Mouse (Mus musculus) colon, adult 2 months (tissue): ENCODE data around the gene Osgep. TPM values are rescaled to one million over a fixed set of nuclear protein-coding genes. Genes with fewer than 3 reads are reported as not detected.

Experiments used
- polyA plus RNA-seq: library from polyadenylated mRNA; depleted of rRNA; stranded (reverse); fragments of >200 nt; gene quantifications from 2 replicates; pipeline ENCODE4 v1.2.3, GENCODE M21; 2012; rRNA removed

Gene Osgep
- 105 and 129 TPM in 2 replicates for polyA plus RNA-seq

GRCm38 (mm10) chr14:50924281-50925064 is at the start of gene Osgep, which contains the start of gene Apex1:
Osgep (minus strand) TSS chr14:50924893.
Apex1 (plus strand) TSS chr14:50924968.

GRCm38 (mm10) chr14:50955942-50956508 is 31.3 kb upstream of the Osgep start, which contains the start of gene Pnp2:
Pnp2 (plus strand) TSS chr14:50955992.

GRCm38 (mm10) chr14:50943932-50944667 is 19.4 kb upstream of the Osgep start, which contains the start of gene Gm49342:
Gm49342 (plus strand) TSS chr14:50944517.

GRCm38 (mm10) chr14:50930754-50931492 is 6.2 kb upstream of the Osgep start, which contains the start of the genes Pip4p1 and Pnp:
Pip4p1 (minus strand) TSS chr14:50930856.
Pnp (plus strand) TSS chr14:50931082.

GRCm38 (mm10) chr14:50897374-50897765 is 27.3 kb downstream of the Osgep start, which contains the start of gene Klhl33:
Klhl33 (minus strand) TSS chr14:50897507.

GRCm38 (mm10) chr14:50869889-50870804 is 54.5 kb downstream of the Osgep start, which contains the start of gene Tep1:
Tep1 (minus strand) TSS chr14:50870560.

Other genes with a start within 250 kb of the Osgep start
- gene Olfr747, start 231.7 kb downstream of the Osgep start, polyA plus RNA-seq: not detected in 2 replicates
- gene Olfr748, start 217.5 kb downstream of the Osgep start, polyA plus RNA-seq: not detected in 2 replicates
- gene Olfr749, start 179.8 kb downstream of the Osgep start, polyA plus RNA-seq: not detected in 2 replicates
- gene Ttc5, start 139.4 kb downstream of the Osgep start, polyA plus RNA-seq: 18.8 and 24.2 TPM in 2 replicates
- not detected in 2 replicates for gene Ccnb1ip1, start 117.2 kb downstream of the Osgep start, polyA plus RNA-seq
- gene Parp2, start 117.1 kb downstream of the Osgep start, polyA plus RNA-seq: 8.2 and 10.7 TPM in 2 replicates
- gene Tep1, start 54.3 kb downstream of the Osgep start, polyA plus RNA-seq: 89.0 and 100 TPM in 2 replicates
- 0.62 TPM in 2 replicates for gene Klhl33, start 27.4 kb downstream of the Osgep start, polyA plus RNA-seq
- gene Apex1, start 75 bp upstream of the Osgep start, polyA plus RNA-seq: 15.1 and 17.7 TPM in 2 replicates
- gene Pip4p1, start 6.0 kb upstream of the Osgep start, polyA plus RNA-seq: 108 and 127 TPM in 2 replicates
- 31.4 and 31.9 TPM in 2 replicates for gene Pnp, start 6.2 kb upstream of the Osgep start, polyA plus RNA-seq
- gene Gm49342, start 19.6 kb upstream of the Osgep start, polyA plus RNA-seq: 8.0 and 8.9 TPM in 2 replicates
- 6.9 and 7.1 TPM in 2 replicates for gene Pnp2, start 31.1 kb upstream of the Osgep start, polyA plus RNA-seq
- not detected in 2 replicates for gene Rnase10, start 82.9 kb upstream of the Osgep start, polyA plus RNA-seq
- not detected in 2 replicates for gene Rnase9, start 117.0 kb upstream of the Osgep start, polyA plus RNA-seq
- gene Rnase11, start 125.3 kb upstream of the Osgep start, polyA plus RNA-seq: not detected in 2 replicates
- not detected in 2 replicates for gene Rnase12, start 132.8 kb upstream of the Osgep start, polyA plus RNA-seq
- gene Olfr750, start 149.5 kb upstream of the Osgep start, polyA plus RNA-seq: not detected in 2 replicates
- 189 and 208 TPM in 2 replicates for gene Rnase4, start 166.2 kb upstream of the Osgep start, polyA plus RNA-seq
- 36.2 and 45.6 TPM in 2 replicates for gene Ang, start 166.3 kb upstream of the Osgep start, polyA plus RNA-seq
- gene Eddm3b, start 189.5 kb upstream of the Osgep start, polyA plus RNA-seq: not detected in 2 replicates
- gene Rnase6, start 199.0 kb upstream of the Osgep start, polyA plus RNA-seq: 2.6 and 4.4 TPM in 2 replicates
- gene Rnase1, start 221.9 kb upstream of the Osgep start, polyA plus RNA-seq: 0.93 and 816 TPM in 2 replicates
- 0.28 and 0.32 TPM in 2 replicates for gene Rnase2b, start 237.4 kb upstream of the Osgep start, polyA plus RNA-seq